Mouse (Mus musculus) kidney, embryonic 16.5 days (tissue): ENCODE data around the gene Ppp4r4. TPM values are rescaled to one million over a fixed set of nuclear protein-coding genes. Genes with fewer than 3 reads are reported as not detected.
"Not testable (repeated sequence)": the region's sequence is repeated elsewhere in the genome, so short reads cannot be mapped to it uniquely, and the experiment has no call there.

Experiments
- ATAC-seq: fragments of 200-750 bp; cut with Nextera tagmentation; 2 replicates; pipeline ENCODE4 v1.8.0; 2017; ENCODE audit warnings: moderate TSS enrichment; ENCODE audit not compliant: low FRiP score, low TSS enrichment
- H3K27ac ChIP-seq: fragments of 300-500 bp; sonication (generic); 2 replicates; pipeline ENCODE4 v1.5.1; 2014; ENCODE audit warnings: low read length
- H3K27me3 ChIP-seq: fragments of 300-500 bp; sonication (generic); 2 replicates; pipeline ENCODE4 v1.6.1; 2014; ENCODE audit warnings: low read length, control low read depth, mixed read lengths; ENCODE audit not compliant: insufficient read depth
- H3K36me3 ChIP-seq: fragments of 300-500 bp; sonication (generic); 2 replicates; pipeline ENCODE4 v1.6.1; 2014; ENCODE audit warnings: low read length, control low read depth, mixed read lengths; ENCODE audit not compliant: insufficient read depth
- H3K4me1 ChIP-seq: fragments of 300-500 bp; sonication (generic); 2 replicates; pipeline ENCODE4 v1.6.1; 2014; ENCODE audit warnings: low read length, control low read depth, mixed read lengths; ENCODE audit not compliant: insufficient read depth
- H3K4me2 ChIP-seq: fragments of 300-500 bp; sonication (generic); replicated peaks from 2 replicates; pipeline ENCODE4 v1.6.1; 2014; ENCODE audit warnings: low read depth, low read length
- H3K4me3 ChIP-seq: fragments of 300-500 bp; sonication (generic); 2 replicates; pipeline ENCODE4 v1.5.1; 2014; ENCODE audit warnings: mild to moderate bottlenecking, low read length
- H3K9ac ChIP-seq: fragments of 300-500 bp; sonication (generic); replicated peaks from 2 replicates; pipeline ENCODE4 v1.6.1; 2014; ENCODE audit warnings: low read length
- H3K9me3 ChIP-seq: fragments of 300-500 bp; sonication (generic); 2 replicates; pipeline ENCODE4 v1.6.1; 2016; ENCODE audit warnings: low read length, control low read depth
- WGBS: fragments of 180-500 bp; shearing (Covaris S2); extraction: QIAGEN DNeasy Blood & Tissue Kit; methylation state at CpG from one replicate; pipeline ENCODE4 v1.1.7; 2014; 5-methylcytosine and 5-hydroxymethylcytosine counted together
- polyA plus RNA-seq: library from polyadenylated mRNA; unstranded; fragments of >200 nt; fragmentation: Nextera tagmentation; extraction: Ambion mirVana; gene quantifications from 2 replicates; pipeline ENCODE4 v1.2.1, GENCODE M21; 2015

Gene Ppp4r4
- polyA plus RNA-seq, 1 experiment from 2014 or later, result 1.1 TPM

GRCm38 (mm10) chr12:103553497-103553896, 21.4 kb downstream of the Ppp4r4 start:
- H3K4me2 ChIP-seq, result no peak overlapping the region
- no peaks in the 10 kb centered on the region for H3K4me1 ChIP-seq
- H3K9ac ChIP-seq, result no peak overlapping the region
- no peak overlapping the region for H3K27ac ChIP-seq
- H3K4me3 ChIP-seq, result no peak overlapping the region
- H3K36me3 ChIP-seq, result no peaks in the 10 kb centered on the region
- no peak for ATAC-seq
- H3K9me3 ChIP-seq, result no peaks in the 10 kb centered on the region
- WGBS, result 77% methylated on average over 3 of the region's 3 CpGs
- no peaks in the 10 kb centered on the region for H3K27me3 ChIP-seq

DNA sequence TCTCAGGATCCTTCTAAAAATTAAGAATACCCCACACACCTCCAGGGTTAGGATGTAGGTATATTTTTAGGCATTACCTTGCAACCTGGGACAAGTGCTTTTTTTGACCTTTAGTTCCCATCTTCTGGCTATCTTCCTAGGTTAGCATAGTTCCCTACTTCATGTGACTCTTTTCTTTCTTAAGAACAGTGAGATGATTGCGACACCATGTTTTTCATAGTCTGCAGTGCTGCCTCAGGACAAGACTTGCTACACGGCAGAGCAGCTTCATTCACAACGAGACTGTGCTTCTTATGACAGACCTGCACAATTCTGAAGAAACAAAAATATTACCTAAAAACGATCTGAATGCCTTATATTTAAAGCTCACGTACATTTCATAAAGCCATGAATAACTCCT, 24.8 kb downstream of the Ppp4r4 start:
- Histone ChIP-seq H3K27ac (no peak overlapping the region), H3K4me2 (no peak overlapping the region), H3K4me3 (no peak overlapping the region), H3K36me3 (no peaks in the 10 kb centered on the region), H3K4me1 (no peaks in the 10 kb centered on the region), H3K9ac (no peak overlapping the region), H3K27me3 (no peaks in the 10 kb centered on the region), H3K9me3 (no peaks in the 10 kb centered on the region)
- 91% methylated on average over 5 of the region's 5 CpGs for WGBS
- ATAC-seq, result no peak

GRCm38 (mm10) chr12:103564726-103565125, 32.6 kb downstream of the Ppp4r4 start:
- Histone ChIP-seq H3K9ac (no peak overlapping the region), H3K27ac (no peak overlapping the region), H3K4me2 (no peak overlapping the region), H3K4me3 (no peak overlapping the region), H3K27me3 (no peaks in the 10 kb centered on the region), H3K9me3 (no peaks in the 10 kb centered on the region), H3K4me1 (no peaks in the 10 kb centered on the region), H3K36me3 (no peaks in the 10 kb centered on the region)
- WGBS, result 68% methylated on average over 1 of the region's 1 CpGs
- ATAC-seq, result no peak

DNA sequence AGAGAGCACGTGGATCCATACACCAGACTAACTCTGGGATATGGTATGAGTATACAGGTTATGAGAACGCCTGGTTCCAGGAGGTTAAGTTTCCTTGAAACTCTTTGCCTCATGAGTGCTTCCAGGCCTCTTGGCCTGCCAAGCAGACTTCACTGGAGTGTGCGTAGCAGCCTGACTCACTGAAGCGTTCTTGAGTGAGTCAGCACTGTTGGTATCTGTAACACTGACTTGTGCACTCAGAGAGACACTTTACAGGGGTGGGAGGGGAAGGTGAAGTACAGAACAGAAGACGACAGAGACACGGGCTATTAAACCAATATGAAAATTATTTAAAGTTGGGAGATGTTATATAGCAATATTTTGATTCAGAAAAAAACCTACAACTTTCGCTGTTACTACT, 33.1 kb downstream of the Ppp4r4 start:
- 71% methylated on average over 7 of the region's 7 CpGs for WGBS
- no peak overlapping the region for H3K4me3 ChIP-seq
- H3K4me2 ChIP-seq, result no peak overlapping the region
- H3K4me1 ChIP-seq, result no peaks in the 10 kb centered on the region
- no peaks in the 10 kb centered on the region for H3K36me3 ChIP-seq
- H3K9me3 ChIP-seq, result no peaks in the 10 kb centered on the region
- H3K27me3 ChIP-seq, result no peaks in the 10 kb centered on the region
- H3K9ac ChIP-seq, result no peak overlapping the region
- no peak overlapping the region for H3K27ac ChIP-seq
- ATAC-seq, result no peak

DNA sequence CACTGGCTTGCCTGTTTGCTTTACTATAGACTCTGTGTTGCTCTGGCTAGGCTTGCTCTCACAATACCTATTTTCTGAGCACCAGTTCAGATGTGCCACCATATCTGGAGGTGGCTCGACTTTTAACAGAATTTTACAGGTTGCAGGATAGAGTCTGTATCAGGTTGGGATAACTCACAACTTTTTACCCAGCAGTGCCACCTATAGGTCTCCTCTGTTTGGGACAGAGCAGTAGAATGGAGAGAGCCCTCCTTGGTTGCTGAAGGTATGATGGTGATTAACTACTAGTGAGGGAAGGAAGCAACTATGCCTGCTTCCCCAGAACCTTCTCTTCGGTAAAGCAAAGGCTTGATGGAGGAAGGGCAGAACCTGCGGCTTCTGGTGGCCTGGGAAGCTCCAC, 35.0 kb downstream of the Ppp4r4 start:
- Histone ChIP-seq H3K27me3 (no peaks in the 10 kb centered on the region), H3K27ac (no peak overlapping the region), H3K4me1 (no peaks in the 10 kb centered on the region), H3K4me2 (no peak overlapping the region), H3K4me3 (no peak overlapping the region), H3K36me3 (no peaks in the 10 kb centered on the region), H3K9ac (no peak overlapping the region), H3K9me3 (no peaks in the 10 kb centered on the region)
- 67% methylated on average over 3 of the region's 3 CpGs for WGBS
- ATAC-seq, result no peak

DNA sequence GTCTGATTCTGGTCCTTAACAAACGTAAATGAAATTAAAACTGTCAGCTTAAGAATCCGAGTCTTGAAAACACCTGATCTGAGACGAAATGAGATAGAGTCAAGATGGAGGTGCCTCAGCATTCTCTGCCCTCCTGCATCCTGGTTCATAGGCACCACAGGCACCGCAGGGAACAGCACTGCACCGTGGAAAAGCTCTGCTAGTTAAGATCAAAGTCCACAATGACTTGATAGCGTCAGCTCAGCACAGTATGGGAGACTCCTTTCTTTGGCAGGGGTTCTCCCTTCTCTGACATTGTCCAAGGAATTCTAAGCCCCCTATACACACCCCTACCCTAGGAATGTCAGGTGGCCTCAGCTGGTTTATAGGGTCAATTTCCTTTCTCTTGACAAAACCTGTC, 37.6 kb downstream of the Ppp4r4 start:
- 60% methylated on average over 6 of the region's 6 CpGs for WGBS
- ATAC-seq, result peak; percentile 27; the same call in 1 of the 2 replicates
- H3K36me3 ChIP-seq, result no peaks in the 10 kb centered on the region

DNA sequence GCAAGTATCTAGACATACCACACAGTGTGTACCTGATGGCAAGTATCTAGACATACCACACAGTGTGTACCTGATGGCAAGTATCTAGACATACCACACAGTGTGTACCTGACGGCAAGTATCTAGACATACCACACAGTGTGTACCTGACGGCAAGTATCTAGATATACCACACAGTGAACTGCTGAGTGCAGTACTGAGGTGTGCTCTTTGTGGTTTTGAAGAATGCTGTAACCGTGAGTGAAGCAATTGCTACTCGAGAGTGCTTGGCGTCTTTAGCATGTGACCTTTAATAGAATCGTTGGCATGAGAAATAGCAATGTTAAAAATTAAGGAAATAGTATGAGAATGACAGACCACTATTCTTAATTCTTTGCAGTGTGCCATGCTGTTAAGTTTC, 46.1 kb downstream of the Ppp4r4 start:
- H3K4me3 ChIP-seq, H3K4me1 ChIP-seq, H3K9me3 ChIP-seq, H3K36me3 ChIP-seq, ATAC-seq, H3K9ac ChIP-seq, H3K27me3 ChIP-seq, H3K4me2 ChIP-seq, H3K27ac ChIP-seq: not testable (repeated sequence)
- WGBS, result 91% methylated on average over 6 of the region's 6 CpGs

More for the DNA sequence above, 37.6 kb downstream of the Ppp4r4 start:
- Histone ChIP-seq H3K4me2 (no peak overlapping the region), H3K27me3 (no peaks in the 10 kb centered on the region), H3K9ac (no peak overlapping the region), H3K4me3 (no peak overlapping the region), H3K9me3 (no peaks in the 10 kb centered on the region), H3K4me1 (no peaks in the 10 kb centered on the region), H3K27ac (no peak overlapping the region)

DNA sequence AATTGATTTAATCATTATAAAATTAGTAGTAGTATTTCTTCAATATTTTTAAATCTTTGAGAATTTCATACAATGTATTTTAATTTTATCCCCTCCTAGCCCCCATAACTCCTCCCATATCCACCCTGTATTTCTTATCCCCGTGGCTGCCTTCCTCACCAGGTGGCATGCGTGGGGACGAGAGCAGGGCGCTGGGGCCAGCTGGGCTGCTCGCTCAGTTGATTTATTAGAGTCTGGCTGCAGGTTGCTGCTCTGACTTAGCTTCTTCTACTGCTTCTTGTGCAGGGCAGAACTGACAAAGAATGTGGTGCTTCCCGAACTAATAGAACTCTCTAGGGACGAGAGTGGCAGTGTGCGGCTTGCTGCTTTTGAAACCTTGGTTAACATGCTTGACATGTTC, 51.7 kb downstream of the Ppp4r4 start:
- Histone ChIP-seq H3K4me3 (no peak overlapping the region), H3K4me2 (no peak overlapping the region), H3K9ac (no peak overlapping the region), H3K9me3 (no peaks in the 10 kb centered on the region), H3K27ac (no peak overlapping the region), H3K36me3 (no peaks in the 10 kb centered on the region), H3K27me3 (no peaks in the 10 kb centered on the region), H3K4me1 (no peaks in the 10 kb centered on the region)
- WGBS, result 42% methylated on average over 8 of the region's 8 CpGs
- no peak for ATAC-seq

DNA sequence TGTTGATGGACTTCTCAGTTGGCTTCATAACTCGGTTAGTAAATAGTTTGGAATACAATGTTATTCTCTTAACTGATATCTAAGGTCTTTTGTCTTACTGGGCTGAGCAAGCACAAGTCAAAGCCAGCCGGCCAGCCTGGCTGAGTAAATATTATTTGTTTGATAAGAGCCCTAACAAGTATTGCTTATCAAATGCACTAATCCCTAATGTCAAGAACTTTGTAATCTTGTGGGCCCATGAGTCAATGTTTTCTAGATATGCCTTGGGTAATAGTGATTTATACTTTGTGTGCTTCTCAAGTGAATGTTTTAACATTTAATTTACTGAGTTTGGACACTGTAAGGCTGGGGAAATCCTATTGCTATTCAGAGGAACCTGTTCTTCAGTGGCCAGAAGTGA, 66.3 kb downstream of the Ppp4r4 start:
- Histone ChIP-seq H3K4me3 (no peak overlapping the region), H3K9ac (no peak overlapping the region), H3K4me1 (no peaks in the 10 kb centered on the region), H3K4me2 (no peak overlapping the region), H3K9me3 (no peaks in the 10 kb centered on the region), H3K36me3 (no peaks in the 10 kb centered on the region), H3K27me3 (no peaks in the 10 kb centered on the region), H3K27ac (no peak overlapping the region)
- ATAC-seq, result no peak
- 60% methylated on average over 2 of the region's 2 CpGs for WGBS

- Histone ChIP-seq H3K36me3 (no peaks in the 10 kb centered on the region), H3K27ac (no peak overlapping the region), H3K9me3 (no peaks in the 10 kb centered on the region), H3K4me3 (no peak overlapping the region), H3K4me2 (no peak overlapping the region), H3K9ac (no peak overlapping the region), H3K27me3 (no peaks in the 10 kb centered on the region), H3K4me1 (no peaks in the 10 kb centered on the region)
- 48% methylated on average over 3 of the region's 3 CpGs for WGBS
- ATAC-seq, result no peak
Measured at GRCm38 (mm10) chr12:103600364-103600763, 68.3 kb downstream of the Ppp4r4 start.

DNA sequence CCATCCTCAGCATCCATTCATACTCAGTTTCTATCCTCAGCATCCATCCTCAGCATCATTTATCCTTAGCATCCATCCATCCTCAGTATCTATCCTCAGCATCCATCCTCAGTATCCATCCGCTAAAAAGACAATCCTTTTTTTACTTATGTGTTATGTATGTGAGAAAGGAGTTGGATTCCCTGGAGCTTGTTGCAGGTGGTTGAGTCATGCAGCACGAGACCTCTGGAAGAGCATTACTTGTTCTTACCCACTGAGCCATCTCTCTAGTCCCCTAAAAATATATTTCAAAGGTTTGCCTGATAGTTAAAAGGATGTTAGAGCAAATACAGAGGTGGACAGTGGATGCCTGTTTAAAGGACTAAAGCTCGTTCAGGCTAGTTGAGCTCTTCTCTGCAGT, 69.8 kb downstream of the Ppp4r4 start:
- Histone ChIP-seq H3K36me3 (no peaks in the 10 kb centered on the region), H3K4me3 (no peak overlapping the region), H3K4me1 (no peaks in the 10 kb centered on the region), H3K9me3 (no peaks in the 10 kb centered on the region), H3K4me2 (no peak overlapping the region), H3K27ac (no peak overlapping the region), H3K27me3 (no peaks in the 10 kb centered on the region), H3K9ac (no peak overlapping the region)
- 83% methylated on average over 3 of the region's 3 CpGs for WGBS
- no peak for ATAC-seq
